Mouse (Mus musculus) NIH3T3 (cell line): ENCODE data around the gene Dmrtb1.

Source experiments
- DNase-seq: peaks from one replicate; pipeline ENCODE4 v3.0.0-alpha.2; 2012; ENCODE audit warnings: low read depth

Dmrtb1 gene

GRCm38 (mm10) chr4:107680311-107681098 is 3.5 kb downstream of the Dmrtb1 start:
- no peak for DNase-seq

- no peak for DNase-seq
Observed at GRCm38 (mm10) chr4:107675645-107676044, 8.4 kb downstream of the Dmrtb1 start.

- DNase-seq, result no peak
Observed at GRCm38 (mm10) chr4:107674322-107674644, 9.7 kb downstream of the Dmrtb1 start.

GRCm38 (mm10) chr4:107673638-107674321 is 10.2 kb downstream of the Dmrtb1 start:
- peak; percentile 28 for DNase-seq

- DNase-seq, result no peak
Observed at GRCm38 (mm10) chr4:107670731-107671130, 13.3 kb downstream of the Dmrtb1 start.

GRCm38 (mm10) chr4:107668514-107668913 is 15.5 kb downstream of the Dmrtb1 start:
- DNase-seq, result no peak

- DNase-seq, result no peak
Observed at GRCm38 (mm10) chr4:107660649-107661048, 23.4 kb downstream of the Dmrtb1 start.

- DNase-seq, result no peak
Observed at GRCm38 (mm10) chr4:107653280-107653643, 30.8 kb downstream of the Dmrtb1 start.

GRCm38 (mm10) chr4:107652598-107653279 is 31.3 kb downstream of the Dmrtb1 start:
- DNase-seq, result peak; percentile 95

GRCm38 (mm10) chr4:107651021-107651496 is 33.0 kb downstream of the Dmrtb1 start:
- peak; percentile 23 for DNase-seq

GRCm38 (mm10) chr4:107648959-107649485 is 35.0 kb downstream of the Dmrtb1 start:
- DNase-seq, result no peak

GRCm38 (mm10) chr4:107641624-107642023 is 42.4 kb downstream of the Dmrtb1 start:
- DNase-seq, result no peak

GRCm38 (mm10) chr4:107638303-107638702 is 45.7 kb downstream of the Dmrtb1 start:
- DNase-seq, result peak; percentile 24

- peak; percentile 78 for DNase-seq
Observed at GRCm38 (mm10) chr4:107637670-107638069, 46.4 kb downstream of the Dmrtb1 start.

GRCm38 (mm10) chr4:107636099-107636498 is 47.9 kb downstream of the Dmrtb1 start:
- no peak for DNase-seq

GRCm38 (mm10) chr4:107634631-107635030 is 49.4 kb downstream of the Dmrtb1 start:
- DNase-seq, result no peak

- peak; percentile 85 for DNase-seq
Observed at GRCm38 (mm10) chr4:107628921-107629411, 55.1 kb downstream of the Dmrtb1 start.

- DNase-seq, result no peak
Observed at GRCm38 (mm10) chr4:107628226-107628625, 55.8 kb downstream of the Dmrtb1 start.
